Mouse (Mus musculus): ENCODE measurements at regions not wholly inside any gene's neighbourhood (a gene's known extent, or its start where the extent isn't known, plus 50 kb on each side); places are given as distances from the start of the nearest gene placed in this dataset.

- CTCF ChIA-PET: interaction anchor here (0.6 kb wide), 1 partner anchor 55 kb away, joined by 3 read pairs; no protein-coding TSS in a partner anchor
Observed at GRCm38 (mm10) chr14:76610429-76611378, 54.0 kb upstream of the Serp2 start.
